Mouse (Mus musculus) hindbrain, postnatal 0 days (tissue): Measurements from ENCODE around the gene Slamf8. TPM values are rescaled to one million over a fixed set of nuclear protein-coding genes. Genes with fewer than 3 reads are reported as not detected.

ENCODE experiments used
- ATAC-seq: fragments of 200-750 bp; cut with Nextera tagmentation; 2 replicates; pipeline ENCODE4 v1.8.0; 2017; ENCODE audit warnings: mild to moderate bottlenecking, moderate TSS enrichment, moderate library complexity
- DNase-seq: peaks from one replicate; pipeline ENCODE4 v3.0.0-alpha.2; 2015; ENCODE audit warnings: low spot score
- H3K27ac ChIP-seq: fragments of 300-500 bp; sonication (generic); 2 replicates; pipeline ENCODE4 v1.5.1; 2014; ENCODE audit warnings: mild to moderate bottlenecking
- H3K27me3 ChIP-seq: fragments of 300-500 bp; sonication (generic); 2 replicates; pipeline ENCODE4 v1.6.1; 2014; ENCODE audit warnings: low read length, mixed read lengths; ENCODE audit not compliant: insufficient read depth
- H3K36me3 ChIP-seq: fragments of 300-500 bp; sonication (generic); 2 replicates; pipeline ENCODE4 v1.6.1; 2014; ENCODE audit warnings: low read length, mixed read lengths; ENCODE audit not compliant: insufficient read depth
- H3K4me1 ChIP-seq: fragments of 300-500 bp; sonication (generic); 2 replicates; pipeline ENCODE4 v1.6.1; 2014; ENCODE audit warnings: antibody characterized with exemption, low read length, mixed read lengths; ENCODE audit not compliant: insufficient read depth
- H3K4me2 ChIP-seq: fragments of 300-500 bp; sonication (generic); 2 replicates; pipeline ENCODE4 v1.6.1; 2014; ENCODE audit warnings: low read depth, mild to moderate bottlenecking, low read length, moderate library complexity, mixed read lengths
- H3K4me3 ChIP-seq: fragments of 300-500 bp; sonication (generic); 2 replicates; pipeline ENCODE4 v1.5.1; 2014; ENCODE audit warnings: low read length
- H3K9ac ChIP-seq: fragments of 300-500 bp; sonication (generic); replicated peaks from 2 replicates; pipeline ENCODE4 v1.6.1; 2014; ENCODE audit warnings: mild to moderate bottlenecking, low read length, moderate library complexity, mixed read lengths
- H3K9me3 ChIP-seq: fragments of 300-500 bp; sonication (generic); 2 replicates; pipeline ENCODE4 v1.6.1; 2016; ENCODE audit warnings: low read length, mixed read lengths
- CTCF ChIP-seq: IDR thresholded peaks from 2 replicates; pipeline ENCODE4 v1.5.1; 2016; ENCODE audit warnings: antibody characterized with exemption, control low read depth, low read depth
- WGBS: fragments of 180-500 bp; shearing (Covaris S2); extraction: QIAGEN DNeasy Blood & Tissue Kit; methylation state at CpG from one replicate; pipeline ENCODE4 v1.1.7; 2014; 5-methylcytosine and 5-hydroxymethylcytosine counted together
- polyA plus RNA-seq: library from polyadenylated mRNA; unstranded; fragments of >200 nt; fragmentation: Nextera tagmentation; extraction: Ambion mirVana; gene quantifications from 2 replicates; pipeline ENCODE4 v1.2.1, GENCODE M21; 2015
- total RNA-seq: library from RNA; depleted of rRNA; stranded (reverse); fragments of >200 nt; gene quantifications from 2 replicates; pipeline ENCODE4 v1.2.3, GENCODE M21; 2014

The Slamf8 gene
- total and polyA plus RNA-seq, 2 experiments from 2014 or later = not detected

DNA sequence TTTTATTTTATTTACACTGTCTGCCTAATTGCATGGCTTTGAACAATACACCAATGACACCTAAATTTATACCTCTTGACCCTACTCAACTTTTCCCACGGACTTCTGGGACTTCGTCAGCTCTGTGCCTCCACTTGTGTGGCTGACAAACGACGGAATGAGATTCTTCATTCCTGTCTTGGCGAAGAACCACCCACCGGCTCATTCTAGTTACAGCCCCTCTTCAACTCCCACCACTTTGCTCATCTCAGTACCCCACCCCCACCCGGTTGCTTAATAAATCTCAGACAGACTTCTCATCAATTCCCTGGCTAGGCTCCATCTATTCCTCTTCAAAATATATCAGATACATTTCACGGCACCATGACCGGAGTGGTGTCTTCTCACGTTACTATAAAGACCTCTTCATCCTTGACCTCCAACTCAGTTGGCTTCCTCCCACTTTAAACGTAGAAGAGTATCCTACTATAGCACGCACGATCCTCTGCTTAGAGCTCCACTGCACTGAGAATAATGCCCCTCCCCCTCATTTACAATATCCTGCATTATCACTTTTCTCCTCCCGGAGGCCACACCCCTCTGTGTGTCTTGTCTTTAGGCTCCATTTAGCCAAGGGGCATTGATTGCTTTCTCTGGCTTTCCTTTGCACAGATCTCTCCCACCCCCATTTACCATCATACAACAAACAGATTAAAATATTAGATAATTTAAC, 27.2 kb upstream of the Slamf8 start:
- Histone ChIP-seq H3K36me3 (no peaks in the 10 kb centered on the region), H3K27me3 (no peaks in the 10 kb centered on the region), H3K4me1 (peaks cover 12% of the 10 kb centered on the region; the same call in 1 of the 2 replicates), H3K9me3 (no peaks in the 10 kb centered on the region), H3K4me3 (peak overlapping the region; percentile 41), H3K9ac (peak overlapping the region; percentile 49; the same call in 1 of the 2 replicates), H3K4me2 (peak overlapping the region; percentile 84), H3K27ac (no peak overlapping the region)
- 17% methylated on average over 14 of the region's 14 CpGs for WGBS
- no peak for DNase-seq
- peak; percentile 15; the same call in 1 of the 2 replicates for ATAC-seq
- TF ChIP-seq CTCF = no peak

GRCm38 (mm10) chr1:172616537-172617300, 26.4 kb upstream of the Slamf8 start:
- Histone ChIP-seq H3K4me1 (peaks cover 12% of the 10 kb centered on the region; the same call in 1 of the 2 replicates), H3K36me3 (no peaks in the 10 kb centered on the region), H3K9ac (peak overlapping the region; percentile 49), H3K4me2 (peak overlapping the region; percentile 84), H3K9me3 (no peaks in the 10 kb centered on the region), H3K27me3 (no peaks in the 10 kb centered on the region), H3K27ac (no peak overlapping the region), H3K4me3 (peak overlapping the region; percentile 41)
- no peak for TF ChIP-seq CTCF
- ATAC-seq = peak; percentile 87
- WGBS = 5% methylated on average over 22 of the region's 22 CpGs
- peak; percentile 72 for DNase-seq

- no peak overlapping the region for H3K4me2 ChIP-seq
- no peak overlapping the region for H3K27ac ChIP-seq
- TF ChIP-seq CTCF = no peak
- peaks cover 12% of the 10 kb centered on the region; the same call in 1 of the 2 replicates for H3K4me1 ChIP-seq
- H3K9ac ChIP-seq = no peak overlapping the region
- ATAC-seq (no peak), DNase-seq (no peak)
- WGBS = 81% methylated on average over 4 of the region's 4 CpGs
- no peaks in the 10 kb centered on the region for H3K9me3 ChIP-seq
- H3K27me3 ChIP-seq = no peaks in the 10 kb centered on the region
- no peak overlapping the region for H3K4me3 ChIP-seq
- H3K36me3 ChIP-seq = no peaks in the 10 kb centered on the region
Observed at GRCm38 (mm10) chr1:172615412-172615811, 25.0 kb upstream of the Slamf8 start.

DNA sequence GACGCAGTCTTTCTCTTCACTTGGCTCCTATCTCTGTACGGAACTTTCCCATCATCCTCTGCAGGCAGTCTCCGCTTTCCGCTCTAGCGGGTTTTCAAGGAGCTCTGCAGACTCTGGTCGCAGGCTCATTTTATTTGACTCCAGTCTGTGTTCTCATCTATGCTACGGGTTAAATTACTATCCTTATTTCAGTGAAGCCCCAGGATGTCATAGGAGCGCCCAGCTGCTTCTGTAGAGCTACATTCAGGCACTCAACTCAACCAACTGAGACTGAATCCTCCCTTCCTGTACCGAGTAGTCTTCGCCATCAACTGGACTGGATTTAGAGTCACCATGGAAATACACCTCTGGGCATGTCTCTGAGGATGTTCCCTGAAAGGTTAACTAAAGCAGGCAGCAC, 24.3 kb upstream of the Slamf8 start:
- H3K4me3 ChIP-seq = no peak overlapping the region
- WGBS = 85% methylated on average over 10 of the region's 10 CpGs
- no peak overlapping the region for H3K27ac ChIP-seq
- H3K36me3 ChIP-seq = no peaks in the 10 kb centered on the region
- H3K9ac ChIP-seq = no peak overlapping the region
- DNase-seq (no peak), ATAC-seq (no peak)
- no peaks in the 10 kb centered on the region for H3K9me3 ChIP-seq
- H3K27me3 ChIP-seq = no peaks in the 10 kb centered on the region
- TF ChIP-seq CTCF = no peak
- no peak overlapping the region for H3K4me2 ChIP-seq
- H3K4me1 ChIP-seq = peaks cover 12% of the 10 kb centered on the region; the same call in 1 of the 2 replicates

DNA sequence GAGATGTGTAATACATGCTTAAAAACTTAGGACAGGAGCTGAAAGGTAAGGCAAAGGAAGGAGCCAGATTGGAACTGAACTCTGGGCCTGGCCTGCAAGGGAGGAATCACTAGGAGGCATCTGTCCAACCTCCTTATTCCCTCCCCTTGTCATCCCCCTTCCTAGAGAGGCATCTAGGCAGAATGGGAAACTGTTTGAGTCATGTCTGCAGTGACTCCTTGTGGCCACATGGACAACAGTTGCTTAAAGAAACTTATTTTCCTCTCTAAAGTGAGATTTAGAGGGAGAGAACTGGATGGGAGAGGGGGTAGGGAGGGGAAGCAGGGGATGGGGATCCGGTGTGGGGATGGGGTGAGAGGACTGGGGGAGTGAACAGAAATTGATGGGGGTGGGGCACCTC, 22.4 kb upstream of the Slamf8 start:
- Histone ChIP-seq H3K9ac (no peak overlapping the region), H3K27ac (no peak overlapping the region), H3K4me1 (peaks cover 12% of the 10 kb centered on the region; the same call in 1 of the 2 replicates), H3K9me3 (no peaks in the 10 kb centered on the region), H3K4me2 (no peak overlapping the region), H3K4me3 (no peak overlapping the region), H3K36me3 (no peaks in the 10 kb centered on the region), H3K27me3 (no peaks in the 10 kb centered on the region)
- WGBS = 65% methylated on average over 1 of the region's 1 CpGs
- TF ChIP-seq CTCF = peak; percentile 64
- DNase-seq (peak; percentile 28), ATAC-seq (no peak)

- H3K36me3 ChIP-seq = no peaks in the 10 kb centered on the region
- 78% methylated on average over 10 of the region's 10 CpGs for WGBS
- no peak overlapping the region for H3K27ac ChIP-seq
- no peak overlapping the region for H3K4me3 ChIP-seq
- no peaks in the 10 kb centered on the region for H3K9me3 ChIP-seq
- H3K4me1 ChIP-seq = peaks cover 2% of the 10 kb centered on the region; the same call in 1 of the 2 replicates
- H3K4me2 ChIP-seq = no peak overlapping the region
- no peak for DNase-seq
- no peaks in the 10 kb centered on the region for H3K27me3 ChIP-seq
- no peak for ATAC-seq
- no peak for TF ChIP-seq CTCF
- no peak overlapping the region for H3K9ac ChIP-seq
Observed at GRCm38 (mm10) chr1:172611304-172611703, 20.9 kb upstream of the Slamf8 start.
